Mouse (Mus musculus) ES-E14 (cell line): ENCODE results near the gene Tia1. TPM values are rescaled to one million over a fixed set of nuclear protein-coding genes. Genes with fewer than 3 reads are reported as not detected.

Experiments
- DNase-seq: peaks from one replicate; pipeline ENCODE4 v3.0.0-alpha.2; 2013; ENCODE audit warnings: low read depth, low spot score
- H3K27ac ChIP-seq: 2 replicates; pipeline ENCODE4 v1.5.1; 2012; ENCODE audit warnings: low read depth, mild to moderate bottlenecking, low read length, moderate library complexity, mixed read lengths; ENCODE audit not compliant: poor library complexity, insufficient read depth, severe bottlenecking
- H3K36me3 ChIP-seq: 2 replicates; pipeline ENCODE4 v1.6.1; 2012; ENCODE audit warnings: mild to moderate bottlenecking, low read length, moderate library complexity, mixed read lengths; ENCODE audit not compliant: control insufficient read depth, poor library complexity, insufficient read depth, severe bottlenecking
- H3K4me1 ChIP-seq, 2 experiments: fragments of 150-350 bp in 1 of 2; sonication (generic) in 1 of 2; 2 replicates each; pipeline ENCODE4 v1.6.1; 2012; ENCODE audit warnings: low read length in 2 of 2, mild to moderate bottlenecking in 1 of 2, mixed read lengths in 1 of 2; ENCODE audit not compliant: control insufficient read depth in 2 of 2, insufficient read depth in 2 of 2, poor library complexity in 1 of 2
- H3K4me3 ChIP-seq, 2 experiments: fragments of 150-350 bp in 1 of 2; sonication (generic) in 1 of 2; 2 replicates each; pipeline ENCODE4 v1.5.1; 2012; ENCODE audit warnings: low read length in 2 of 2, low read depth in 1 of 2, mild to moderate bottlenecking in 1 of 2, mixed read lengths in 1 of 2; ENCODE audit not compliant: insufficient read depth in 1 of 2, poor library complexity in 1 of 2, severe bottlenecking in 1 of 2
- H3K9ac ChIP-seq: 2 replicates; pipeline ENCODE4 v1.6.1; 2012; ENCODE audit warnings: low read depth, mild to moderate bottlenecking, low read length, mixed read lengths; ENCODE audit not compliant: poor library complexity, insufficient read depth, severe bottlenecking
- H3K9me3 ChIP-seq: fragments of 150-350 bp; sonication (generic); 2 replicates; pipeline ENCODE4 v1.6.1; 2012; ENCODE audit warnings: low read depth, mild to moderate bottlenecking, low read length; ENCODE audit not compliant: control insufficient read depth, insufficient read depth
- CHD2 ChIP-seq: IDR thresholded peaks from 2 replicates; pipeline ENCODE4 v1.6.1; 2014; ENCODE audit warnings: mild to moderate bottlenecking, low read depth, low read length, inconsistent platforms
- HCFC1 ChIP-seq: IDR thresholded peaks from 2 replicates; pipeline ENCODE4 v1.6.1; 2012; ENCODE audit warnings: low read length, inconsistent platforms, borderline replicate concordance; ENCODE audit not compliant: insufficient read depth
- MAFK ChIP-seq: IDR thresholded peaks from 2 replicates; pipeline ENCODE4 v1.6.1; 2014; ENCODE audit warnings: mild to moderate bottlenecking, low read depth, low read length, inconsistent platforms; ENCODE audit not compliant: insufficient read depth
- ZC3H11A ChIP-seq: IDR thresholded peaks from 2 replicates; pipeline ENCODE4 v1.6.1; 2012; ENCODE audit warnings: low read depth, mild to moderate bottlenecking, inconsistent platforms, low read length, borderline replicate concordance
- ZNF384 ChIP-seq: IDR thresholded peaks from 2 replicates; pipeline ENCODE4 v1.6.1; 2012; ENCODE audit warnings: low read depth, low read length, inconsistent platforms
- in situ Hi-C, 2 experiments: fragments of 600-800 bp; cut with MboI; formaldehyde crosslinking; loops; one replicate each; pipeline ENCODE4 v1.15.1; 2025; ENCODE audit warnings: low sequenced_read_pairs in 2 of 2, inconsistent platforms in 1 of 2; ENCODE audit not compliant: unreplicated experiment in 2 of 2
- total RNA-seq: library from RNA; depleted of rRNA; stranded (reverse); fragments of 300-350 nt; gene quantifications from 2 replicates; pipeline ENCODE4 v1.2.3, GENCODE M21; 2012

Gene Tia1
- total RNA-seq, 1 experiment, result 46.1 TPM

DNA sequence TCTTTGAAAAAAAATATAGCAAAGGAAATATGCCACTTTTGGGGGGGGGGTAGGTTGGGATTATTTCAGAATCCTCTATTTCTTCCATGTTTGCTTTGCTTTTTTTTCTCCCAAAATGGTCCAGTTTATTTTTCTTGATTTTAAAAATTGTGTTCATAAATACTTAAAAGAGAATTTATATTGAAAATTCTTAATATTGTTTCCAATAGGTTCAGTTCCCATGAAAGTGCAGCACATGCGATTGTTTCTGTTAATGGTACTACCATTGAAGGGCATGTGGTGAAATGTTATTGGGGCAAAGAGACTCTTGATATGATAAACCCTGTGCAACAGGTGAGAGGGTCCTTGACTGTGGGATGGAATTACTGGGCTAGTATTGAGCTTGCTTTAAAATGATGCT, 22.3 kb downstream of the Tia1 start, which contains the start of gene Gm44790:
Gene Gm44790 (plus strand): TSS at position 301 of the 400 bp plus-strand sequence.
- no peaks in the 10 kb centered on the region for H3K9me3 ChIP-seq
- H3K4me1 ChIP-seq, result no peaks in the 10 kb centered on the region
- in situ Hi-C loops, result no loop called here
- no peak within 1 kb of the TSS for H3K9ac ChIP-seq
- no peak within 1 kb of the TSS for H3K4me3 ChIP-seq
- H3K27ac ChIP-seq, result no peak within 1 kb of the TSS
- peaks cover 14% of the 10 kb centered on the region for H3K36me3 ChIP-seq
- TF ChIP-seq ZNF384 (no peak), MAFK (no peak), CHD2 (no peak)
- no peak for DNase-seq

GRCm38 (mm10) chr6:86431531-86431930, 27.5 kb downstream of the Tia1 start:
- no peak overlapping the region for H3K27ac ChIP-seq
- TF ChIP-seq CHD2 (no peak), ZC3H11A (no peak), ZNF384 (no peak), HCFC1 (no peak), MAFK (no peak)
- H3K36me3 ChIP-seq, result peaks cover 13% of the 10 kb centered on the region
- H3K9me3 ChIP-seq, result no peaks in the 10 kb centered on the region
- no peaks in the 10 kb centered on the region for H3K4me1 ChIP-seq
- no peak for DNase-seq
- in situ Hi-C loops, result no loop called here
- H3K4me3 ChIP-seq, result no peak overlapping the region
- no peak overlapping the region for H3K9ac ChIP-seq

GRCm38 (mm10) chr6:86433696-86434095, 29.7 kb downstream of the Tia1 start:
- TF ChIP-seq CHD2 (no peak), ZC3H11A (no peak), MAFK (no peak), ZNF384 (no peak), HCFC1 (no peak)
- H3K36me3 ChIP-seq, result peaks cover 7% of the 10 kb centered on the region
- no peaks in the 10 kb centered on the region for H3K4me1 ChIP-seq
- no peak overlapping the region for H3K27ac ChIP-seq
- no peak for DNase-seq
- no peaks in the 10 kb centered on the region for H3K9me3 ChIP-seq
- no peak overlapping the region for H3K9ac ChIP-seq
- H3K4me3 ChIP-seq, result no peak overlapping the region
- in situ Hi-C loops, result no loop called here

GRCm38 (mm10) chr6:86437711-86438110, 33.7 kb downstream of the Tia1 start:
- Histone ChIP-seq H3K27ac (peak overlapping the region; percentile 61; the same call in 1 of the 2 replicates), H3K9me3 (no peaks in the 10 kb centered on the region), H3K36me3 (0 out of 2 replicates have a peak, but pooled peaks cover 2% of the 10 kb centered on the region), H3K4me3 (peak overlapping the region; percentile 90 to 97), H3K4me1 (peaks cover 0 to 4% of the 10 kb centered on the region in 2 experiments; a peak in 1 of 4 replicates), H3K9ac (peak overlapping the region; percentile 98)
- DNase-seq, result peak; percentile 46
- in situ Hi-C loops, result no loop called here
- TF ChIP-seq MAFK (no peak), HCFC1 (no peak), CHD2 (no peak), ZC3H11A (no peak), ZNF384 (no peak)
